Mouse (Mus musculus): ENCODE results near the gene Npcd. TPM values are rescaled to one million over a fixed set of nuclear protein-coding genes. Genes with fewer than 3 reads are reported as not detected.
A peak's percentile ranks its signal among the peaks of the same experiment; 100 is the strongest.
"Not testable (repeated sequence)": the region's sequence is repeated elsewhere in the genome, so short reads cannot be mapped to it uniquely, and the experiment has no call there.

Npcd gene
- polyA plus RNA-seq, 1 experiment: not detected

GRCm38 (mm10) chr15:79826221-79826935, 7.7 kb downstream of the Npcd start:
- H3K27ac ChIP-seq (ENCODE audit: insufficient read depth, low read depth, low read length): no peak overlapping the region
- peaks cover 70% of the 10 kb centered on the region for H3K4me1 ChIP-seq (ENCODE audit: control insufficient read depth, insufficient read depth, low read length)
- no peak for TF ChIP-seq CTCF (IDR thresholded peaks at IDR 0.05; ENCODE audit: insufficient read depth, low read depth, low read length)
- TF ChIP-seq POLR2A (IDR thresholded peaks at IDR 0.05; ENCODE audit: insufficient read depth, low read depth, low read length): no peak
- H3K4me3 ChIP-seq (ENCODE audit: insufficient read depth, low read depth, low read length): no peak overlapping the region
- WGBS: 61% methylated on average over 9 of the region's 9 CpGs

GRCm38 (mm10) chr15:79825146-79825825, 8.8 kb downstream of the Npcd start:
- Histone ChIP-seq H3K4me3 (ENCODE audit: insufficient read depth, low read depth, low read length) (no peak overlapping the region), H3K27ac (ENCODE audit: insufficient read depth, low read depth, low read length) (no peak overlapping the region), H3K4me1 (ENCODE audit: control insufficient read depth, insufficient read depth, low read length) (peaks cover 70% of the 10 kb centered on the region)
- 39% methylated on average over 14 of the region's 14 CpGs for WGBS
- TF ChIP-seq POLR2A (IDR thresholded peaks at IDR 0.05; ENCODE audit: insufficient read depth, low read depth, low read length) (no peak), CTCF (IDR thresholded peaks at IDR 0.05; ENCODE audit: insufficient read depth, low read depth, low read length) (peak; percentile 36; the same call in 1 of the 2 replicates)

DNA sequence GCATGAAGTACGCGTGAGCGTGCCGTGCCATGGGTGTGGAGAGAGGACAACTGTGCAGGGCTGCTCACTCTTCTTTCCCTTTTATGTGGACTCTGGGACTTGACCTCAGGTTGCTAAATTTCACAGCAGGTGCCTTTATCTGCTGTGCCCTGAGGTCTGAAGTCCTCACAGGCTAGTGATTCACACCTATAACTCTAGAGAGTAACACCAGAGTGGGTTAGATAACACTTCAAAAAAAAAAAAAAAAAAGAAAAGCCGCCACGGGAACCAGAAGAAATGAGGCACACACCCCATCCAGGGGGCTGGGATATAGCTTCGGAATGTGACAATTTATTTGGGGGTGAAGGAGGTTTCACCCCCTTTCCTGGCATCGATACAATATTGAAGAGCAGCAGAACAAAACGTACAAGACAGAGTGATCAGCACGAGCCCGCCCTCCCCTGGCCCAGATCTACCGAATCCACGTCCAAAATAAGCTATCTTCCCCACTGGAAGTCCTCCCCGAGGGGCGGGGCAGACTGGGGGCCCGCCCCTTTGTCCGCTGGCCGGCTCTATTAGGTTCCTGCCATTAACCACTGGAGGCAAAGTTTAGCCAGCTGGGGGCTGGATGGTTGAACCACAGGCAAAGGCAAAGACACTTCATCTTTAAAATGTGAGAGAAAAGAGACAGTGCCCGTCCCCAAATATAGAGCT, 10.3 kb downstream of the Npcd start:
- no peak for TF ChIP-seq POLR2A (IDR thresholded peaks at IDR 0.05; ENCODE audit: insufficient read depth, low read depth, low read length)
- no peak for TF ChIP-seq CTCF (IDR thresholded peaks at IDR 0.05; ENCODE audit: insufficient read depth, low read depth, low read length)
- WGBS: 37% methylated on average over 19 of the region's 19 CpGs
- Histone ChIP-seq H3K4me3 (ENCODE audit: insufficient read depth, low read depth, low read length) (no peak overlapping the region), H3K27ac (ENCODE audit: insufficient read depth, low read depth, low read length) (peak overlapping the region; percentile 18; the same call in 1 of the 2 replicates), H3K4me1 (ENCODE audit: control insufficient read depth, insufficient read depth, low read length) (peaks cover 56% of the 10 kb centered on the region)

DNA sequence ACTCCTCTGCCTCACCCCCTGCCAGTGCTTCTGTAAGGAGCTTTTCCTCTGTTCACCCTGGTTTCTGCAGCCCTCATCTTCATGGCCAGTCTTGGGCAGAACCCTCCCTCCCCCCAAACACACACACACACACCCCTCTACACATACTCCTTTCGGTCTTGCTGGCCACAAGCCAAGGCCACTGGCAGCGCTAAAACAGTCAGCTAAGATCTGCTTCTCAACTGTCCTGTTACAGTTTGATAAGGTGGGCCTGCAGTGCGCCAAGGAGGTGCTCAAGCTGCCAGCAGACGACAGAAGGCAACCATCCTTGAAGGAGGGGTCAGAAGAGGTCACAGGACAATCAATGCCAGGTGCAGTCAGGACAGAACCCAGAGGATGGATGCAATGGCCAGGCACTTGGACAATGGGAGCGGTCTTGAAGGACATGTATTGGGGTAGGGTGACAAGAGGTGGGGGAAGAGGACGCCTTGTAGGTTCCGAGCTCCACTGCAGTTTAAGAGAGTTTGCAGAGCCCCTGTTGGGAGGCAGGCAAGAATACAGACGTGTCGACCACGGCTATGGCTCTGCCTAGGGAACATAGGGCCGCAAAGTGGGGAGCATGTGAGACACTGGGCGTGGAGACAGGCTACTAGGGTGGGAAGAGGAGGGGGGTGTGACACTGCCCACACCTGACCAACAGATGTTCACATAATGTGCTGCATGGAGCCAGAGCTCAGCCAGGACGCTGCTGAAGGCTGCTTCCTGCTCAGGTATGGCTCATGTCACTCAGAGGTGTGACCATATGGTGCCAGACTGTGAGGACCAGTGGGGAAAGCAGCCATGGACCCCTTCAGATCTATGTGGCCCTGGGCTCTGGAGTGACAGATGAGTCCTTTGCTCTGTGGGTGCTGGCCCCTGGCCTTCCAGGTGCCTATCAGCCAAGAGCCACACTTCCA, 11.5 kb downstream of the Npcd start:
- no peak overlapping the region for H3K27ac ChIP-seq (ENCODE audit: insufficient read depth, low read depth, low read length)
- WGBS: 65% methylated on average over 13 of the region's 13 CpGs
- TF ChIP-seq CTCF (IDR thresholded peaks at IDR 0.05; ENCODE audit: insufficient read depth, low read depth, low read length): no peak; the same call in 1 of the 2 replicates
- no peak for TF ChIP-seq POLR2A (IDR thresholded peaks at IDR 0.05; ENCODE audit: insufficient read depth, low read depth, low read length)
- H3K4me1 ChIP-seq (ENCODE audit: control insufficient read depth, insufficient read depth, low read length): peaks cover 44% of the 10 kb centered on the region
- no peak overlapping the region for H3K4me3 ChIP-seq (ENCODE audit: insufficient read depth, low read depth, low read length)

DNA sequence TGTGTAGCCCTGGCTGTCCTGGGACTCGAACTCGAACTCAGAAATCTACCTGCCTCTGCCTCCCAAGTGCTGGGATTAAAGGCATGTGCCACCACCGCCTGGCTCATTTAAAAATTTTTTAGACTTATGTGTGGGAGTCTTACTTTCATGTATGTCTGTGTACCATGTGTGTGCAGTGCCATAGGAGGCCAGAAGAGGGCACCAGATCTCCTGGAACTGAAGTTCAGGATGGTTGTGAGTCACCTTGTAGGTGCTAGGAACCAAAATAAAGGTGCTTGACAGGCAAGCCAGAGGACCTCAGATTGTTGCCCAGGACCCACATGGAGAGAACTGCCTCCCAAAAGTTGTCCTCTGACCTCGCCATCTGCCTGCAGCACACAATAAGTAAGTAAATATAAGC, 15.7 kb downstream of the Npcd start:
- WGBS: 93% methylated on average over 4 of the region's 4 CpGs
- H3K4me1 ChIP-seq (ENCODE audit: control insufficient read depth, insufficient read depth, low read length): peaks cover 20% of the 10 kb centered on the region
- TF ChIP-seq CTCF (IDR thresholded peaks at IDR 0.05; ENCODE audit: insufficient read depth, low read depth, low read length) (no peak), POLR2A (IDR thresholded peaks at IDR 0.05; ENCODE audit: insufficient read depth, low read depth, low read length) (no peak)
- no peak overlapping the region for H3K27ac ChIP-seq (ENCODE audit: insufficient read depth, low read depth, low read length)
- no peak overlapping the region for H3K4me3 ChIP-seq (ENCODE audit: insufficient read depth, low read depth, low read length)

- H3K4me3 ChIP-seq (ENCODE audit: insufficient read depth, low read depth, low read length): no peak overlapping the region
- TF ChIP-seq CTCF (IDR thresholded peaks at IDR 0.05; ENCODE audit: insufficient read depth, low read depth, low read length) (no peak), POLR2A (IDR thresholded peaks at IDR 0.05; ENCODE audit: insufficient read depth, low read depth, low read length) (no peak)
- H3K4me1 ChIP-seq (ENCODE audit: control insufficient read depth, insufficient read depth, low read length): peaks cover 10% of the 10 kb centered on the region; the same call in 1 of the 2 replicates
- WGBS: 21% methylated on average over 8 of the region's 8 CpGs
- 0 out of 2 replicates have a peak overlapping the region, but pooled peaks have one; percentile 11 for H3K27ac ChIP-seq (ENCODE audit: insufficient read depth, low read depth, low read length)
These were observed 20.3 kb downstream of the Npcd start for GRCm38 (mm10) chr15:79813666-79814258.

GRCm38 (mm10) chr15:79812840-79813239, 21.2 kb downstream of the Npcd start:
- not testable (repeated sequence) for H3K4me3 ChIP-seq (ENCODE audit: insufficient read depth, low read depth, low read length); H3K27ac ChIP-seq (ENCODE audit: insufficient read depth, low read depth, low read length)
- H3K4me1 ChIP-seq (ENCODE audit: control insufficient read depth, insufficient read depth, low read length): peaks cover 10% of the 10 kb centered on the region; the same call in 1 of the 2 replicates
- WGBS: 68% methylated on average over 2 of the region's 2 CpGs

DNA sequence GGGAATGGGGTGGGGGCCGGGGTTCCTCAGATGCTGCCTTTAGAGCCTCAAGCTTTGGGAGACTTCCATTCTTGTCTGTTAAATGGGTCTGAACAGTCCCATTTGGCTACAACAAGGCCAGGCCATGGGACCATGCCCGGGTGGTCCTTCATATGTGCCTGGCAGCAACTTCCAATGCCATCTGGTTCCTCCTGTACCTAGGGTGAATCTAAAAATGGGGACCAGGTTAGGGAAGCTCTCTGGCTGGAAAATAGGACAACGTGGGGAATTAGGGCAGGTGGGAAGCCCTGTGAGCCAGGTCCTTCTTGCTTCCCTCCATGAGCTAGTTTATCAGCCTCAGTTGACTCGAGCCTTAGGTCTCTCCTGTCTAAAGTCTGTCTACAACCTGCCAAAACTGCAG, 23.0 kb downstream of the Npcd start:
- no peak overlapping the region for H3K4me3 ChIP-seq (ENCODE audit: insufficient read depth, low read depth, low read length)
- peaks cover 10% of the 10 kb centered on the region; the same call in 1 of the 2 replicates for H3K4me1 ChIP-seq (ENCODE audit: control insufficient read depth, insufficient read depth, low read length)
- 77% methylated on average over 4 of the region's 4 CpGs for WGBS
- no peak overlapping the region for H3K27ac ChIP-seq (ENCODE audit: insufficient read depth, low read depth, low read length)
- TF ChIP-seq CTCF (IDR thresholded peaks at IDR 0.05; ENCODE audit: insufficient read depth, low read depth, low read length): no peak
- TF ChIP-seq POLR2A (IDR thresholded peaks at IDR 0.05; ENCODE audit: insufficient read depth, low read depth, low read length): no peak

Data from olfactory bulb, adult 2 months (tissue).